Mouse (Mus musculus) heart, postnatal 25 days (tissue): ENCODE results near the gene Olfr315. TPM values are rescaled to one million over a fixed set of nuclear protein-coding genes. Genes with fewer than 3 reads are reported as not detected.
"Not testable (repeated sequence)": the region's sequence is repeated elsewhere in the genome, so short reads cannot be mapped to it uniquely, and the experiment has no call there.

Experiments used
- DNase-seq: peaks from one replicate; pipeline ENCODE4 v3.0.0; 2022; ENCODE audit warnings: low spot score
- intact Hi-C: fragments of 180-260 bp; cut with DNase I; formaldehyde crosslinking; loops from one replicate; pipeline ENCODE4 v1.15.1; 2025
- total RNA-seq, 2 experiments: library from RNA; stranded (reverse); gene quantifications; 2 replicates each; pipeline ENCODE4 v1.2.3; 2021

The Olfr315 gene
- total RNA-seq, 2 experiments from 2014 or later: not detected

GRCm38 (mm10) chr11:58812001-58812400, 39.0 kb downstream of the Olfr315 start:
- DNase-seq: no peak
- intact Hi-C loops: no loop called here

GRCm38 (mm10) chr11:58814700-58815099, 41.7 kb downstream of the Olfr315 start, which contains the start of gene Olfr313:
Gene Olfr313 (plus strand): TSS chr11:58815000.
- DNase-seq, intact Hi-C loops: not testable (repeated sequence)

GRCm38 (mm10) chr11:58815676-58816075, 42.7 kb downstream of the Olfr315 start:
- intact Hi-C loops: no loop called here
- no peak for DNase-seq

- DNase-seq, intact Hi-C loops: not testable (repeated sequence)
Measured at GRCm38 (mm10) chr11:58828937-58829336, 55.9 kb downstream of the Olfr315 start, which contains the start of gene Olfr312. Gene Olfr312 (plus strand): TSS chr11:58829237.

- no peak for DNase-seq
- intact Hi-C loops: no loop called here
Measured at GRCm38 (mm10) chr11:58829764-58830163, 56.8 kb downstream of the Olfr315 start.

Other genes starting within 250 kb of the Olfr315 start
- not detected for gene Olfr330, start 238.4 kb upstream of the Olfr315 start, total RNA-seq
- gene Olfr329-ps, start 226.8 kb upstream of the Olfr315 start, total RNA-seq: not detected
- gene Olfr328, start 217.6 kb upstream of the Olfr315 start, total RNA-seq: not detected
- gene Olfr224, start 202.6 kb upstream of the Olfr315 start, total RNA-seq: not detected
- not detected for gene Olfr325, start 195.5 kb upstream of the Olfr315 start, total RNA-seq
- gene Olfr324, start 178.1 kb upstream of the Olfr315 start, total RNA-seq: not detected
- gene 2210407C18Rik, start 157.1 kb upstream of the Olfr315 start, total RNA-seq: 10 to 100 TPM in 1 of 2 experiments, 1 to 10 TPM in 1; 8.1 to 18.7 TPM
- gene Olfr323, start 142.7 kb upstream of the Olfr315 start, total RNA-seq: not detected
- gene Trim58, start 132.7 kb upstream of the Olfr315 start, total RNA-seq: under 1 TPM in 1 of 2 experiments, not detected in 1; 0.10 TPM
- not detected for gene Olfr322, start 114.4 kb upstream of the Olfr315 start, total RNA-seq
- gene Olfr320, start 92.1 kb upstream of the Olfr315 start, total RNA-seq: not detected
- not detected for gene Olfr319, start 74.0 kb upstream of the Olfr315 start, total RNA-seq
- not detected for gene Olfr318, start 49.2 kb upstream of the Olfr315 start, total RNA-seq
- not detected for gene Olfr317, start 34.0 kb upstream of the Olfr315 start, total RNA-seq
- gene Olfr316, start 20.5 kb upstream of the Olfr315 start, total RNA-seq: not detected
- gene Olfr314, start 9.8 kb downstream of the Olfr315 start, total RNA-seq: not detected
- not detected for gene Fam183b, start 28.8 kb downstream of the Olfr315 start, total RNA-seq
- not detected for gene Olfr313, start 41.8 kb downstream of the Olfr315 start, total RNA-seq
- not detected for gene Olfr312, start 56.0 kb downstream of the Olfr315 start, total RNA-seq
- not detected for gene Olfr311, start 66.1 kb downstream of the Olfr315 start, total RNA-seq
- gene Gm12258, start 74.0 kb downstream of the Olfr315 start, total RNA-seq: 1 to 10 TPM; 2.1 to 2.3 TPM
- 1 to 10 TPM; 1.4 to 2.3 TPM for gene 2810021J22Rik, start 94.0 kb downstream of the Olfr315 start, total RNA-seq
- 1 to 10 TPM; 3.4 to 4.1 TPM for gene Zfp39, start 131.0 kb downstream of the Olfr315 start, total RNA-seq
- not detected for gene Btnl10, start 144.7 kb downstream of the Olfr315 start, total RNA-seq
- 100 to 1,000 TPM; 163 to 167 TPM for gene Rnf187, start 165.7 kb downstream of the Olfr315 start, total RNA-seq
- gene Hist3h2ba, start 175.7 kb downstream of the Olfr315 start, total RNA-seq: 1 to 10 TPM; 1.8 to 2.3 TPM
- 10 to 100 TPM; 17.1 to 21.3 TPM for gene Hist3h2a, start 181.5 kb downstream of the Olfr315 start, total RNA-seq
- under 1 TPM; 0.10 to 0.17 TPM for gene Trim17, start 181.5 kb downstream of the Olfr315 start, total RNA-seq
- 10 to 100 TPM; 14.8 to 15.5 TPM for gene Trim11, start 204.9 kb downstream of the Olfr315 start, total RNA-seq